Mouse (Mus musculus) limb, embryonic 10.5 days (tissue): ENCODE results near the gene Tha1. TPM values are rescaled to one million over a fixed set of nuclear protein-coding genes. Genes with fewer than 3 reads are reported as not detected.

Experiments used
- DNase-seq: peaks from one replicate; pipeline ENCODE4 v3.0.0-alpha.2; 2017; ENCODE audit warnings: low spot score
- H3K27ac ChIP-seq: fragments of 300-500 bp; sonication (generic); 2 replicates; pipeline ENCODE4 v1.5.1; 2016; ENCODE audit warnings: mild to moderate bottlenecking
- H3K27me3 ChIP-seq: fragments of 300-500 bp; sonication (generic); 2 replicates; pipeline ENCODE4 v1.6.1; 2016; ENCODE audit warnings: low read depth, mild to moderate bottlenecking; ENCODE audit not compliant: poor library complexity, severe bottlenecking
- H3K36me3 ChIP-seq: fragments of 300-500 bp; sonication (generic); 2 replicates; pipeline ENCODE4 v1.6.1; 2016; ENCODE audit warnings: mild to moderate bottlenecking, moderate library complexity
- H3K4me1 ChIP-seq: fragments of 300-500 bp; sonication (generic); 2 replicates; pipeline ENCODE4 v1.6.1; 2016
- H3K4me3 ChIP-seq: fragments of 300-500 bp; sonication (generic); 2 replicates; pipeline ENCODE4 v1.5.1; 2016; ENCODE audit warnings: mild to moderate bottlenecking, moderate library complexity
- H3K9me3 ChIP-seq: fragments of 300-500 bp; sonication (generic); replicated peaks from 2 replicates; pipeline ENCODE4 v1.6.1; 2016; ENCODE audit warnings: mild to moderate bottlenecking
- WGBS: fragments of 180-500 bp; shearing (Covaris S2); methylation state at CpG from one replicate; pipeline ENCODE4 v1.1.7; 2016; 5-methylcytosine and 5-hydroxymethylcytosine counted together
- polyA plus RNA-seq: library from polyadenylated mRNA; unstranded; fragments of >200 nt; fragmentation: Nextera tagmentation; extraction: Ambion mirVana; gene quantifications from 2 replicates; pipeline ENCODE4 v1.2.1, GENCODE M21; 2016

The Tha1 gene
- polyA plus RNA-seq, 1 experiment from 2014 or later = 2.4 TPM

GRCm38 (mm10) chr11:117877917-117878745 is 4.8 kb upstream of the Tha1 start:
- Histone ChIP-seq H3K27me3 (peaks cover 6% of the 10 kb centered on the region; the same call in 1 of the 2 replicates), H3K4me3 (no peak overlapping the region), H3K9me3 (no peaks in the 10 kb centered on the region), H3K27ac (peak overlapping the region; percentile 57), H3K4me1 (peaks cover 42% of the 10 kb centered on the region), H3K36me3 (no peaks in the 10 kb centered on the region)
- no peak for DNase-seq
- WGBS = 43% methylated on average over 13 of the region's 13 CpGs

DNA sequence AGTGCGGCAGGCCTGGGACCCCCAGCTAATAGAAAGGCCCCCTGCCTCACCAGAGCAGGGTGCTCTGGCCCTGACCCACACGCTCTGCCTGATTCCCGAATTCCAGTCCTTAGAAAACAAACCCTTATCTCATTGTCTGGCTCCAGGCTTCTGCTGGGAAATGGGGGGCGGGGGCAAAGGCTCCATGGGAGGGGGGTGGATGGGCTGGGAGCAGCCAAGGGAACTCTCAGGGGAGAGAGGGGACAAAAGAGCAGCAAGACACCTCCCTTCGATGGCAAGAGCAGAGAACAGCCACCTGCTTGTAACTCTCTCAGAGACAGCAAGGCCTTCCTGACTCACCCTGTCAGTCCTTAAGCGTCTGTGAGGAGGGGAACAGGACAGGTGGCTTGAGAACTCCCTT is 2.4 kb upstream of the Tha1 start:
- 42% methylated on average over 6 of the region's 6 CpGs for WGBS
- no peaks in the 10 kb centered on the region for H3K9me3 ChIP-seq
- DNase-seq = no peak
- 0 out of 2 replicates have a peak overlapping the region, but pooled peaks have one; percentile 16 for H3K27ac ChIP-seq
- peaks cover 10% of the 10 kb centered on the region; the same call in 1 of the 2 replicates for H3K27me3 ChIP-seq
- no peak overlapping the region for H3K4me3 ChIP-seq
- H3K4me1 ChIP-seq = peaks cover 53% of the 10 kb centered on the region
- no peaks in the 10 kb centered on the region for H3K36me3 ChIP-seq

- Histone ChIP-seq H3K4me1 (peaks cover 60% of the 10 kb centered on the region), H3K36me3 (no peaks in the 10 kb centered on the region), H3K9me3 (no peaks in the 10 kb centered on the region), H3K27me3 (peaks cover 11% of the 10 kb centered on the region), H3K4me3 (no peak overlapping the region), H3K27ac (no peak overlapping the region)
- WGBS = 63% methylated on average over 4 of the region's 4 CpGs
- DNase-seq = no peak
These were observed 1.1 kb upstream of the Tha1 start for GRCm38 (mm10) chr11:117874419-117874818.

DNA sequence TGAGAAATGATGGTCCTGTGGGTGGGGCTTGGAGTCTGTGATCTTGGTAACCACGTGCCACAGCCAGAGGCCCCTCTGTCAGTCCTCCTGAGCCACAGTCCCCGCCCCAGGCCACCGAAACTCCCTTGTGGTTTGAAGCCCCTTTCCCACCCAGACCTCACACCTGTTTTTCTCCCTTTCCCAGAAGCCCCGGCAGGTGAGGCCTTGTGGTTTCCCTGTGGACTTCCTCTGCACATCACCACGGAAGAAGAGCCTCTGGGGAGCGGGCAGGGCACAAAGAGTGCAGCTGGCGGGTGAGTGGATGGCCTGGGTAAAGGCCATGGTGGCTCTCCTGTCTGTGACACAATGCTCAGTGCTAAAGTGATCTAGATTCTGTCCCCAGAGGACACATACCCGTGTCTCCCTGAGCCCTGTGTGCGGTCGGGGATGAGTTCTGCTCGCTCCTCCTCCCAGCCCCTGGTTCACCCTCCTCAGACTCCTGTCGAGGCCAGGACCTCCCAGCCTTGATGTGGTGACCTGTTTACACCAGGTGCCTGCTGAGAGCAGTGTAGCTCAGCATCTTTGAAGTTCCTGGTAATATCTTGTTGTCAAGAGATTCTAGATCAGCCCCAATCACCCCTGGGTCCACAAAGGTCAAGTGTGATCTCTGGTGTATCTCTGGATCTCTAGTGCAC is 1.2 kb downstream of the Tha1 start:
- Histone ChIP-seq H3K4me3 (peak overlapping the region; percentile 79; the same call in 1 of the 2 replicates), H3K4me1 (peaks cover 44% of the 10 kb centered on the region), H3K27me3 (peaks cover 19% of the 10 kb centered on the region), H3K9me3 (no peaks in the 10 kb centered on the region), H3K36me3 (no peaks in the 10 kb centered on the region), H3K27ac (no peak overlapping the region)
- WGBS = 65% methylated on average over 12 of the region's 12 CpGs
- no peak for DNase-seq

DNA sequence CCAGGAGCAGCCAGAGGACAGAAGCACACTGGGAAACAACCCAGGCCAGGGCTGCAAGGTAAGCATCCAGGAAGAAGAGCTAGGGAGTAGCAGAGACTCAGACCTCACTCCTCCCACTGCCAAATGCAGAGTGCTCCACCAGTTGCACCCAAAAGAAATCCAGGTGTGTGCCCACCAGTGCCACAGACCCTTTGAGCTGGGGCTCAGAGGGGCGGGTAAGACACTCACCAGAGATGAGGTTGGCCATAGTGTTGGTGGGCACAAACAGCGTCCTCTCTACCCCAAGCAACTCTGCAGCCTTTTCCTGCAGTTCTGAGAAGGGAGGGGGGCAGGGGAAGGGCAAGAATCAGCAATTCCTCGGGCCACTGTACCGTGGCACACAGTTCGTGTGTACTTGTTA is 1.9 kb downstream of the Tha1 start:
- DNase-seq = no peak
- 76% methylated on average over 5 of the region's 5 CpGs for WGBS
- Histone ChIP-seq H3K9me3 (no peaks in the 10 kb centered on the region), H3K4me3 (no peak overlapping the region), H3K27ac (no peak overlapping the region), H3K27me3 (peaks cover 20% of the 10 kb centered on the region), H3K36me3 (no peaks in the 10 kb centered on the region), H3K4me1 (peaks cover 44% of the 10 kb centered on the region)

- DNase-seq = peak; percentile 82
- Histone ChIP-seq H3K27me3 (peaks cover 25% of the 10 kb centered on the region), H3K27ac (0 out of 2 replicates have a peak overlapping the region, but pooled peaks have one; percentile 19), H3K4me1 (peaks cover 44% of the 10 kb centered on the region), H3K36me3 (no peaks in the 10 kb centered on the region), H3K9me3 (no peaks in the 10 kb centered on the region), H3K4me3 (no peak overlapping the region)
- WGBS = 36% methylated on average over 12 of the region's 12 CpGs
These were observed 2.5 kb downstream of the Tha1 start for GRCm38 (mm10) chr11:117870688-117871365.

GRCm38 (mm10) chr11:117865988-117866387 is 7.3 kb downstream of the Tha1 start:
- Histone ChIP-seq H3K9me3 (no peaks in the 10 kb centered on the region), H3K27me3 (peaks cover 54% of the 10 kb centered on the region), H3K36me3 (no peaks in the 10 kb centered on the region), H3K4me3 (no peak overlapping the region), H3K27ac (0 out of 2 replicates have a peak overlapping the region, but pooled peaks have one; percentile 3), H3K4me1 (peaks cover 35% of the 10 kb centered on the region)
- WGBS = 59% methylated on average over 6 of the region's 6 CpGs
- no peak for DNase-seq

DNA sequence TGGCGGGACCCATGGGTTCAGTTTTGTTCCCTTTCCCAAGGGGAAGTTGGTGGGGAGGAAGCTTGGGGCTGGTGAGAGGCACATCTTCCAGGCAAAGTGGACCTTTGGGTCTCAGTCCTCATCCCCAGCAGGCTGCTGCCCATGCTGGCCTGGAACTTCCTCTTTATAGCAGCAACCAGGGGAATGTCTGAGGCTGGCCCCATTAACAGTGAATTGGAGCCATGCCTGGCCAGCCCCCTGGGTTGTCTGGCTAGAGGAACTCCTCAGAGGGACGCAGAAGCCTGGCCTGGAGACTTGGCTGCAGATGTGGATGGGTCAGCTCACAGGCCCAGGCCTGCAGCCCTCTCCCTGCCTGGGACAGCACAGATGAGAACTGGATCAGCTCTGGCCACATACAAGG is 8.5 kb downstream of the Tha1 start:
- WGBS = 67% methylated on average over 2 of the region's 2 CpGs
- Histone ChIP-seq H3K27ac (no peak overlapping the region), H3K27me3 (peaks cover 66% of the 10 kb centered on the region), H3K36me3 (no peaks in the 10 kb centered on the region), H3K4me1 (peaks cover 37% of the 10 kb centered on the region), H3K9me3 (no peaks in the 10 kb centered on the region), H3K4me3 (no peak overlapping the region)
- DNase-seq = no peak

- Histone ChIP-seq H3K36me3 (peaks cover 3% of the 10 kb centered on the region; the same call in 1 of the 2 replicates), H3K9me3 (no peaks in the 10 kb centered on the region), H3K27me3 (peaks cover 76% of the 10 kb centered on the region), H3K4me3 (no peak overlapping the region), H3K27ac (no peak overlapping the region), H3K4me1 (peaks cover 39% of the 10 kb centered on the region)
- 36% methylated on average over 11 of the region's 11 CpGs for WGBS
- DNase-seq = no peak
These were observed 10.0 kb downstream of the Tha1 start for GRCm38 (mm10) chr11:117863174-117863856.

DNA sequence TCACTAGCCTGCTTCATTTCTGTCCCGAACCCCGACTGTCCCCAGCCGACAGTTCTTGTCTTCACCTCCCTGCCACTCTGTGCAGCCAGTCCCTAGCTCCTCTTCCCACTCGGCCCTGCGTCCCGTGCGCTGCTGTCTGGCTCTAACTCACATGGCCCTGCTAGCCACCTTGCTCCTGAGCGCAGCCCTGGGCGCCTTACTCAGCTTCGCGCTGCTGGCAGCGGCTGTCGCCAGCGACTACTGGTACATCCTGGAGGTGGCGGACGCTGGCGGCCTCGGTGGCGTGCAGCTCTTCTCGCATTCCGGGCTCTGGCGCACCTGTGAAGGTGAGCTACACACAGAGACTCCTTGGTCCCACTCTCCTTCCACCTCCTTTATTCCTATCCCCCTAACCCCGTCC is 12.7 kb downstream of the Tha1 start, which contains the start of gene Tmem235:
Gene Tmem235, plus strand, starts transcription at position 152 of the 400 bp plus-strand sequence.
- WGBS = 4% methylated on average over 23 of the region's 23 CpGs

DNA sequence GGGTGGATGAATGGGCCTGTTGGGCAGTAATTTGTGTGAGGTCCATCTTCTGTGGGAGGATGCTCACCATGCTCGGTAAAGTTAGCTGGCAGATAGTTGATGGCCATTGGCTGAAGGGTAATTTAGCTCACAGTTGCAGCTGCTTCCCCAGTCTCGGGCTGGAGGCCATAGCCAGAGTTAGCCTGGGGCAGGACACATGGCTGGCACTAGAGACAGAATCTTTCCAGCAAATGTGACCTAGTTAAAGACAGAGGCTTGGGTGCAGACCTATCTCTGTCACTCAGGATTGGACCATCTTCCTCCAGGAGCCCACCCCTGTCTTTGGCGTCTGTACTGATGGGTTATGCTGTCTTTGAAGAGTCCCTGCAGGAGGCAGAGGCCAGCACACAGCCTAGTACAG is 14.9 kb downstream of the Tha1 start:
- Histone ChIP-seq H3K4me1 (peaks cover 25% of the 10 kb centered on the region), H3K27ac (no peak overlapping the region), H3K27me3 (peaks cover 54% of the 10 kb centered on the region), H3K36me3 (peaks cover 49% of the 10 kb centered on the region), H3K9me3 (no peaks in the 10 kb centered on the region), H3K4me3 (no peak overlapping the region)
- DNase-seq = no peak
- 57% methylated on average over 3 of the region's 3 CpGs for WGBS

More for the DNA sequence above, 12.7 kb downstream of the Tha1 start, which contains the start of gene Tmem235:
- DNase-seq = no peak
- Histone ChIP-seq H3K36me3 (peaks cover 29% of the 10 kb centered on the region), H3K27me3 (peaks cover 64% of the 10 kb centered on the region), H3K4me1 (peaks cover 39% of the 10 kb centered on the region), H3K4me3 (peak within 1 kb of the TSS; percentile 16; the same call in 1 of the 2 replicates), H3K27ac (no peak within 1 kb of the TSS), H3K9me3 (no peaks in the 10 kb centered on the region)

DNA sequence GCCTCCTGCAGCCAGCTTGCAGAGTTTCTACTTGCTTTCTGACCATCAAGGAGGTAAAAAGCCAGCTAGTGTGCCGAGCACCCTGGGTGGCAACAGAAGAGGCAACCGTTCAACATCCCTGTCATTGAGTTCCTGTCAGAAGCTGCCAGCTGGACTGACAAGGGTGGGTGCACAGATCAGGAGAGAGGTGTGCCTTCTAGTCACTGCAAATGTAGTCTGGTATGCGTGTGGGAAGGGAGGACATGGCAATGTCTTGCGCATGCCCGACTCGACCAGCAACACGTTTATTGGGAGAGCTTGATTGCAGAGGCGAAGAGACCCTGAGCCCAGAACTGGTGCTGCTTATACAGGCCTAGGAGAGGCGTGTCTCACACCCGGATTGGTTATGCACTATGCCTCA is 15.8 kb downstream of the Tha1 start:
- H3K27ac ChIP-seq = no peak overlapping the region
- H3K4me1 ChIP-seq = peaks cover 17% of the 10 kb centered on the region
- WGBS = 96% methylated on average over 10 of the region's 10 CpGs
- H3K27me3 ChIP-seq = peaks cover 45% of the 10 kb centered on the region
- no peak for DNase-seq
- no peak overlapping the region for H3K4me3 ChIP-seq
- H3K36me3 ChIP-seq = peaks cover 58% of the 10 kb centered on the region
- H3K9me3 ChIP-seq = no peaks in the 10 kb centered on the region
